Mouse (Mus musculus) urinary bladder, adult 18-20 months (tissue): ENCODE data around the gene Aldh4a1.
A peak's percentile ranks its signal among the peaks of the same experiment; 100 is the strongest.

ENCODE experiments used
- DNase-seq, 2 experiments: peaks; one replicate each; pipeline ENCODE4 v3.0.0; 2022; ENCODE audit warnings: low spot score in 2 of 2, mixed read lengths in 2 of 2

Gene Aldh4a1

DNA sequence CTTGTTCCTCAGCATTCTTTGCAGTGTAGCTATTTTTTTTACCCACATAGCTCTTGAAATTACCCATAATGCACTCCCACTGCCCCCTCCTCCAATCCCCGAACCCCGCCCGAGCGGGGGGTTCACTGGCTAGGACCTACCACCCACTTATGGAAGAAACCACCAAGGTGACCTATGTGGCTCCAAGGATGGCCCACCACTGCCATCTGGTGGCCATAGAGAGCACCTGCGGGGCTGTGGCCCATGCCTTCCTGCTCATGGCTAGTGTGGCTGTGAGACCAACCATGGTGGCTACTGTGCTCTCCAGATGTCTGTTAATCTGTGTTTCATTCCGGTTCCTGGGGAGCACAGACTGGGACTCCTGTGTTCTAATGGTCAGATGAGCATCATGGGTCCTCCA, 47.2 kb downstream of the Aldh4a1 start:
- peak in 1 of 2 experiments; percentile 24 for DNase-seq

DNA sequence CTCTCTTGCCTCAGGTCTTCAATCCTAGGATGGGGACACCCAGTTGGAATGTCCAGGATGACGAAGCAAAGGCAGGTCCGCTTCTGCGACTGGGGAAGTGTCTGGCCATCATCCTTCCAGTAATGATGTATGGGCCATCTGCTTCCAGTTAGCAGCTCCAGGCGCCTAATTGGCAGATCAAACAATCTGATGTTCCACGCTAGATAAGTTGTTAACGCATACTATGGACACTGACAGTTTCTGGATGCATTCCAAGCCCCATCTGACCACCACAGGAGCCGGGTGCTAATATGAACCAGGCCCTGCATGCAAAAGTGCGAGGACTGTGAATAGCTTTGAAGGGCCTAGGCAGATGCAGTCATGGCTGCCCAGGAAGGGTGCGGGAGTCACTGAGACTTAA, 53.0 kb downstream of the Aldh4a1 start:
- DNase-seq = no peak

DNA sequence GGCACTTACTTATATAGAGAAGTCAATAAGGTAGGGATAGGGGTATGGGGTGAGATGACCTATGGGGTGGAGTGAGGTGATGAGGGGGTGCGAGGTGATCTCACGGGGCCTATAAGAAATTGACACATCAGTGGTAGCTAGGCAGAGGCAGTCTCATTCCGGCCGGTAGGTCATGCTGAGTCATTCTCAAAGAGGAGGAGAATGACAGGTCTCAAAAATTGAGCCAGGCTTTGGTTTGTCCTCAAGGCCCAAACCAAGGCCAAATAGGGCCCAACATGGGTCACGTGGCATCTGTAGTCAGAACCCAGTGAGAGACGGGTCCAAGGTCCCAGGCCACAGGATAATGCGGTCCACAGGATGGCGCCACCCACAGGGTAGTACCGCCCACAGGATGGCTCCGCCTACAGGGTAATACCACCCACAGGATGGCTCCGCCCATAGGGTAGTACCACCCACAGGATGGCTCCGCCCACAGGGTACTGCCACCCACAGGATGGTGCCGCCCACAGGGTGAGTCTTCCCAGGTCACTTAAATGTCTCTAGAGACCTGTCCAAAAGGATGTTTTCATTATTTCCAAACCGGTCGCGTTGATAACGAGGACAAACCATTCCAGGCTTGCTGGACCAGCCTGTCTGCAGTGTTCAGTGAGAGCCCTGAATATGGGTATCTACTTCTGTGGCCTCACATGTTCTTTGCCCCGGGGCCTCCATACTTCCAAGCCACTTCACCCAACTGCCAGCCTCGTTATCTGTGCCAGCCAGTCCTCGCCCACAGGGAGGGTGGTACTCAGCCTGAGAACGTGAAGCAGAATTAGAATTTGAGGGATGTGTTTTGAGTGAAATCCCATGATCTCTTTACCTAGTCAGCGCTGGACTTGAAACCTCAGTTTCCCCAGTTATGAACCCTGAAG, 61.3 kb downstream of the Aldh4a1 start:
- DNase-seq = no peak

DNA sequence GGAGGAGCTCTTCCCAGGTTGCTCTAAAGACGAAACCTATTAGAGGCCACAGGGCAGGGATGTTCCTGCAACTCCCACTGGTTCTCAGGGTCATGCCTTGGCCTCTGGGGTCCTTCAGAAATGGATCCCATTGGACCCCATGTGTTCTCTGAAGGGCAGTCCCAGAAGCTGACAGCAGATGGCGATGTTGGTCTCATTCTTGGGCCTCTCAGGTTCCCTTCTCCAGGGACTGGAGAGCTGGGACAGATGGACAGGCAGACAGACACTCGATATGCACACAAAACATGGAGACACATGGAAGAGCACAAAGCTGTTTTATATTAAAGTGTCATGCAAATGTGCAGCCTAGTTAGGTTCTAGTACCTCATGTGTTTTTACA, 62.0 kb downstream of the Aldh4a1 start:
- DNase-seq = peak; percentile 16 to 73

DNA sequence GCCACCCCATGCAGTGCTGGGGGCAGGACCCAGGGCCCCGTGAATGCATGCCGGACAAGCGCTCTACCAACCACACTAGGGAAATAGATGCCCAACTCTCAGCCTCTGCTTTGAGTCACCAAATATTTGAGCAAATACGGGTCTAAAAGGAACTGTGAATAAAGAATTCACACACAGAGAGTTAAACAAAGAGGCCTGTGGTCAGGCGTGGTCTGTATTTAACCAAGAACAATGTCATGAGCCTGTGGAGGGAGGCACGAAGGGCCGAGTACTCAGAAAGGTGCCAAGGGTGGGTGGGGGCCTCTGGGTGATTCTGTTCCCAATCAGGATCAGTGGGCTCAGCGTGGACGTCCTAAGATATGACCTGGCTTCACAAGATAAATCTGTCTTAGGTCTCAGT, 65.4 kb downstream of the Aldh4a1 start:
- no peak for DNase-seq

DNA sequence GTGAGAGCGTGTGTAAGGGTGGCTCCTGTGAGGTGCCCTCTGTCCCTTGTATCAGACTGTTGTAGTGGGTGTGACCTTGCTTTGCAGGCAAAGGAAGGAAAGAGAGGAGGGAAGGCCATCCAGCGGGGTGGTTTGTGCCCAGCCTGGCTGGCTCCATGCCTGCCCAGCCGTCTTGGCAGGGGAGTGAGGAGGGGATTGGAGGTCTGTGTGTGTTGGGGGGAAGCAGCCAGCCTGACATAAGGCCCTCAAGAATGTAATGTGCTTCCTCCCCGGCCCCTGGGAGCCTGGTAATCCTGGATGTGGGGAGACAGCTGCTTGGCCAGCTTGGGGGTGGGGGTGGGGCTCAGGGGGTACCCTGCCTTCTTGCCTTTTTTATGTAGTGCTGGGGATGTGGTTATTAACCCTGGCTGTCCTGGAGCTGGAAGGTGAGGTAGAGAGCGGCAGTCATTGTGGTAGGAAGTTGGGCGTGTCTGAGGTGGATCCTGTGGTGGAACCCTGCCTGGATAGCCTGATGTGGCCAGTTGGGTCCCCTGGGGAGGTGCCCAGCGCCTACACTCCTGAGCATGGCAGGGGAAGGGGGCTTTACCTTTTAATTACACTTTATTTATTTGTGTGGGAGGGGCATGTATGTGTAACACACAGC, 67.1 kb downstream of the Aldh4a1 start:
- no peak for DNase-seq

DNA sequence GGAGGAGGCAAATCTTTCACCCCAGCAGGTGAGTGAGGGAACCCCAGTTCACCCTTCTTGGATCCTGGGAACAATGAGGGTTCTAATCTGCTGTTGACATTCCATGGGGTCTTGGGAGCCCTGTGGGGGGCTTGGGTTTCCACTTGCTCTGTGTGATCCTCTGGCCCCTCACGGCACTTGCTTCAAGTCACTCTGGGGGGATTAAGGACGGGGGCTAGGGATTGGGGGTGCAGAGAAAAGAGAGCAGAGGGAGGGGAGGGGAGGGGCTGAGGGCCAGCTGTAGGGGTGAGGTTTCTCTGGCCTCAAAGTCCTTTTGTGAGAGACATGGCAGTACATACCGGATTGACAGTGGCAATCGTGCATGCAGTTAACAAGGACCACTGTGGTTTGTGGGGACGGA, 70.6 kb downstream of the Aldh4a1 start:
- no peak for DNase-seq

DNA sequence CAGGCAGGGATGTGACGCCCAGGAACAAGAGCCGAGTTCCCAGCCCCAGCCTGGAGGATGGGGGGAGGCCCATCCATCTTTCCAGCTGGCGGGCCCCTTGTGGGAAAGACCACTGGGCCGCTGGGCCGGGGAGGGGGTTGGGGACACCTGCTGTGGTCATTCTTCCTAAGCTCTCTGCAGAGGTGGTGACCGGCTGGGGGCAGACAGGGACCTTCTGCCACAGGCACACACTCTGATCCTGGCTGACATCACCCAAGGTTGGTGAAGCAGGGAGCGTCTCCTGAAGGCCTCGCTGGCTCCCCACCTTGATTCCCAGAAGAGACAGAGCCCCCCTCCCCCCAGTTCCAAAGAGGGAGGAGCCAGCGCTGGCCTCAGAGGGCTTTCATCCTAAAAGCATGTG, 75.1 kb downstream of the Aldh4a1 start:
- DNase-seq = no peak

DNA sequence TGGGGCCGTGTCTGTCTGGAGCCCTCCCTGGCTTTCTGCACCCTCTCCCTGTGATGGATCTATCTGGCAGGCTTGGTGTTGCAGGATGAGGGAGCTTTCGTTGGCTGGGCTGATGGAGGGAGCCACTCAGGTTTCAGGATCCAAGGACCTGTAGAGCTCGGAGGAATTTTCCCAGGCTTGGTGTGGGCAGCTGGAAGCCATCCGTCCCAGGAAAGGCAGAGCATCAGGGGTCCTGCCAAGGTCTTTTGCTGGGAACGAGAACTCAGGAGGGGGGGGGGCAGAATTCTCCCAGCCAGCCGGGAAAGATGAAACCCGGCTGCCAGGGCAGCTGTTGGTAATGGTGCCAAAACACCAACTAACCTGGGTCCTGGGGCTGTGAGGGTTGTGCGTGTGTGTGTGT, 75.9 kb downstream of the Aldh4a1 start:
- no peak for DNase-seq
